Comparison of ENCODE assay signal across 9 mouse cellular contexts in genomic region chr14:79662001-79662400, GRCm38 (mm10). TPM values are rescaled to one million over a fixed set of nuclear protein-coding genes. Genes with fewer than 3 reads are reported as not detected.
A peak's percentile ranks its signal among the peaks of the same experiment; 100 is the strongest.
DNase-seq lines count a peak whose midpoint lies in the region; ATAC-seq and TF ChIP-seq lines count a peak whose summit lies in the region.
"Had no signal": no experiment of that assay in that cellular context is flagged by ENCODE, and none has a peak within 500 bp of the region (broad histone marks: within the 10 kb centered on the region; RNA-seq: fewer than 3 reads in every experiment).

TSS of gene Cnmd (minus strand) at chr14:79662170.

- 51% methylated on average over 4 of the region's 4 CpGs for WGBS in heart, embryonic 14.5 days
- WGBS in forebrain, postnatal 0 days, result 69% methylated on average over 4 of the region's 4 CpGs
- 52% methylated on average over 4 of the region's 4 CpGs for WGBS in liver, embryonic 16.5 days (ENCODE audit: insufficient replicate concordance)

- H3K9me3 ChIP-seq in heart, embryonic 14.5 days (ENCODE audit: control insufficient read depth, low read length), result no peaks in the 10 kb centered on the region
- no peaks in the 10 kb centered on the region for H3K9me3 ChIP-seq in E14TG2a.4 (ENCODE audit: low read length)
- no peaks in the 10 kb centered on the region for H3K9me3 ChIP-seq in forebrain, postnatal 0 days (ENCODE audit: low read length)
- H3K9me3 ChIP-seq in liver, embryonic 16.5 days (replicated peaks; ENCODE audit: control insufficient read depth, low read length), result no peaks in the 10 kb centered on the region

- no peak for TF ChIP-seq CTCF in E14TG2a.4 (conservative IDR thresholded peaks at IDR 0.05; ENCODE audit: low read length)
- TF ChIP-seq CTCF in forebrain, postnatal 0 days (IDR thresholded peaks at IDR 0.05; ENCODE audit: low read depth), result no peak

- peak within 1 kb of the TSS; percentile 71 for H3K4me2 ChIP-seq in heart, embryonic 14.5 days (ENCODE audit: low read length)
- H3K4me2 ChIP-seq in forebrain, postnatal 0 days (ENCODE audit: low read depth), result peak within 1 kb of the TSS; percentile 20; the same call in 1 of the 2 replicates
- H3K4me2 ChIP-seq in liver, embryonic 16.5 days (ENCODE audit: low read depth, low read length), result peak within 1 kb of the TSS; percentile 42

- ATAC-seq in heart, embryonic 14.5 days (ENCODE audit: insufficient number of reproducible peaks, insufficient read depth, low FRiP score, low read depth), result no peak
- no peak for ATAC-seq in forebrain, postnatal 0 days
- no peak for ATAC-seq in liver, embryonic 16.5 days (ENCODE audit: low read depth)

- no peaks in the 10 kb centered on the region for H3K36me3 ChIP-seq in heart, embryonic 14.5 days (ENCODE audit: control insufficient read depth, insufficient read depth, low read length)
- no peaks in the 10 kb centered on the region for H3K36me3 ChIP-seq in E14TG2a.4 (ENCODE audit: insufficient read depth, low read length)
- no peaks in the 10 kb centered on the region for H3K36me3 ChIP-seq in forebrain, postnatal 0 days (ENCODE audit: insufficient read depth)
- no peaks in the 10 kb centered on the region for H3K36me3 ChIP-seq in liver, embryonic 16.5 days (ENCODE audit: control insufficient read depth, insufficient read depth)

- H3K27me3 ChIP-seq in heart, embryonic 14.5 days (ENCODE audit: control insufficient read depth, insufficient read depth, low read length), result peaks cover 19% of the 10 kb centered on the region; the same call in 1 of the 2 replicates
- peaks cover 43% of the 10 kb centered on the region for H3K27me3 ChIP-seq in E14TG2a.4 (ENCODE audit: insufficient read depth, low read length)
- H3K27me3 ChIP-seq in forebrain, postnatal 0 days (ENCODE audit: insufficient read depth, low read length), result no peaks in the 10 kb centered on the region
- peaks cover 7% of the 10 kb centered on the region for H3K27me3 ChIP-seq in liver, embryonic 16.5 days (ENCODE audit: control insufficient read depth, insufficient read depth, low read depth, low read length)

- peak within 1 kb of the TSS; percentile 25 to 46 for H3K4me3 ChIP-seq in heart, embryonic 14.5 days (ENCODE audit: control insufficient read depth in 1 of 2, insufficient read depth in 1 of 2, low read depth in 1 of 2, low read length in 2 of 2)
- H3K4me3 ChIP-seq in E14TG2a.4 (replicated peaks; ENCODE audit: low read length), result peak within 1 kb of the TSS; percentile 71
- H3K4me3 ChIP-seq in forebrain, postnatal 0 days (ENCODE audit: low read depth, low read length), result no peak within 1 kb of the TSS
- H3K4me3 ChIP-seq in liver, embryonic 16.5 days (ENCODE audit: low read depth, low read length), result no peak within 1 kb of the TSS

- peaks cover 7 to 9% of the 10 kb centered on the region in 2 experiments for H3K4me1 ChIP-seq in heart, embryonic 14.5 days (ENCODE audit: control insufficient read depth in 2 of 2, insufficient read depth in 2 of 2, low read length in 2 of 2)
- peaks cover 8% of the 10 kb centered on the region for H3K4me1 ChIP-seq in E14TG2a.4 (replicated peaks; ENCODE audit: low read depth, low read length)
- peaks cover 10% of the 10 kb centered on the region; the same call in 1 of the 2 replicates for H3K4me1 ChIP-seq in forebrain, postnatal 0 days (ENCODE audit: insufficient read depth)
- H3K4me1 ChIP-seq in liver, embryonic 16.5 days (ENCODE audit: control insufficient read depth, low read depth, low read length), result no peaks in the 10 kb centered on the region; the same call in 1 of the 2 replicates

- DNase-seq in heart, adult 9 months (ENCODE audit: low spot score in 2 of 2), result no peak
- no peak for DNase-seq in forebrain, postnatal 0 days
- no peak for DNase-seq in cerebellum, adult 9-11 months
- DNase-seq in T-cell, adult 2 months (ENCODE audit: low spot score), result no peak
- DNase-seq in embryo, embryonic 11 days, result no peak
- DNase-seq: heart, postnatal 36 days had no signal

- peak within 1 kb of the TSS; percentile 42; the same call in 1 of the 2 replicates for H3K9ac ChIP-seq in heart, embryonic 14.5 days (ENCODE audit: low read length)
- no peak within 1 kb of the TSS for H3K9ac ChIP-seq in forebrain, postnatal 0 days
- H3K9ac ChIP-seq in liver, embryonic 16.5 days (ENCODE audit: low read depth, low read length), result no peak within 1 kb of the TSS

- no peak within 1 kb of the TSS for H3K27ac ChIP-seq in heart, embryonic 14.5 days (replicated peaks in 1 of 2; ENCODE audit: control insufficient read depth in 1 of 2, insufficient read depth in 1 of 2, low read depth in 2 of 2, low read length in 2 of 2)
- H3K27ac ChIP-seq in forebrain, postnatal 0 days (ENCODE audit: low read depth, low read length), result no peak within 1 kb of the TSS
- no peak within 1 kb of the TSS for H3K27ac ChIP-seq in liver, embryonic 16.5 days (ENCODE audit: low read length)

RNA-seq across cellular contexts. Expression of gene Cnmd, which starts in this region (rescaled TPM):
- 2.5 and 3.8 TPM in 2 replicates for polyA plus RNA-seq in heart, embryonic 14.5 days (2014; fragmentation: Nextera tagmentation; extraction: Ambion mirVana)
- 0.62 and 6.8 TPM in 2 replicates for total RNA-seq in forebrain, postnatal 0 days (2014; rRNA removed)
- 3.4 and 5.5 TPM in 2 replicates for polyA plus RNA-seq in forebrain, postnatal 0 days (2015; fragmentation: Nextera tagmentation; extraction: Ambion mirVana)
- polyA plus RNA-seq in liver, embryonic 16.5 days (2015; fragmentation: Nextera tagmentation; extraction: Ambion mirVana), result 0.09 TPM in 1 of 2 replicates, not detected in the other

Comparison
In these comparisons a context has a peak if more than half of its experiments do, and no peak if none do; other contexts are left out.
1. H3K4me2 ChIP-seq: peak in every context shown above with its lines; median percentile 71 in heart, embryonic 14.5 days; 42 in liver, embryonic 16.5 days; 20 in forebrain, postnatal 0 days.
2. H3K4me3 ChIP-seq: peak in heart, embryonic 14.5 days (2 of 2) and E14TG2a.4 (single experiment); none in forebrain, postnatal 0 days (single experiment) and liver, embryonic 16.5 days (single experiment).